Mouse (Mus musculus): ENCODE results near the gene Dlg2.

The Dlg2 gene

GRCm38 (mm10) chr7:92275353-92275752 is 1798.9 kb downstream of the Dlg2 start:
- no peak for DNase-seq (ENCODE audit: low read depth, low spot score)

- no peak for DNase-seq (ENCODE audit: low read depth, low spot score)
Observed at GRCm38 (mm10) chr7:92277629-92278028, 1801.2 kb downstream of the Dlg2 start.

- no peak for DNase-seq (ENCODE audit: low read depth, low spot score)
Observed at GRCm38 (mm10) chr7:92280925-92281324, 1804.5 kb downstream of the Dlg2 start.

GRCm38 (mm10) chr7:92287058-92287457 is 1810.6 kb downstream of the Dlg2 start:
- no peak for DNase-seq (ENCODE audit: low read depth, low spot score)

GRCm38 (mm10) chr7:92288814-92289213 is 1812.3 kb downstream of the Dlg2 start:
- DNase-seq (ENCODE audit: low read depth, low spot score), result no peak

GRCm38 (mm10) chr7:92292918-92293518 is 1816.5 kb downstream of the Dlg2 start:
- no peak for DNase-seq (ENCODE audit: low read depth, low spot score)

- no peak for DNase-seq (ENCODE audit: low read depth, low spot score)
Observed at GRCm38 (mm10) chr7:92301046-92301445, 1824.6 kb downstream of the Dlg2 start.

GRCm38 (mm10) chr7:92307634-92308033 is 1831.2 kb downstream of the Dlg2 start:
- no peak for DNase-seq (ENCODE audit: low read depth, low spot score)

GRCm38 (mm10) chr7:92308168-92308567 is 1831.7 kb downstream of the Dlg2 start:
- DNase-seq (ENCODE audit: low read depth, low spot score), result no peak

- no peak for DNase-seq (ENCODE audit: low read depth, low spot score)
Observed at GRCm38 (mm10) chr7:92316389-92316788, 1839.9 kb downstream of the Dlg2 start.

- DNase-seq (ENCODE audit: low read depth, low spot score), result no peak
Observed at GRCm38 (mm10) chr7:92319469-92319868, 1843.0 kb downstream of the Dlg2 start.

- DNase-seq (ENCODE audit: low read depth, low spot score), result no peak
Observed at GRCm38 (mm10) chr7:92320181-92320580, 1843.7 kb downstream of the Dlg2 start.

GRCm38 (mm10) chr7:92321786-92322185 is 1845.3 kb downstream of the Dlg2 start:
- no peak for DNase-seq (ENCODE audit: low read depth, low spot score)

- no peak for DNase-seq (ENCODE audit: low read depth, low spot score)
Observed at GRCm38 (mm10) chr7:92322342-92323069, 1846.0 kb downstream of the Dlg2 start.

GRCm38 (mm10) chr7:92323710-92324109 is 1847.2 kb downstream of the Dlg2 start:
- no peak for DNase-seq (ENCODE audit: low read depth, low spot score)

- no peak for DNase-seq (ENCODE audit: low read depth, low spot score)
Observed at GRCm38 (mm10) chr7:92327343-92327896, 1850.9 kb downstream of the Dlg2 start.

- no peak for DNase-seq (ENCODE audit: low read depth, low spot score)
Observed at GRCm38 (mm10) chr7:92333220-92333898, 1856.9 kb downstream of the Dlg2 start.

GRCm38 (mm10) chr7:92356542-92356941 is 1880.1 kb downstream of the Dlg2 start:
- no peak for DNase-seq (ENCODE audit: low read depth, low spot score)

GRCm38 (mm10) chr7:92363386-92363785 is 1886.9 kb downstream of the Dlg2 start:
- DNase-seq (ENCODE audit: low read depth, low spot score), result no peak

GRCm38 (mm10) chr7:92363800-92364199 is 1887.3 kb downstream of the Dlg2 start:
- no peak for DNase-seq (ENCODE audit: low read depth, low spot score)

GRCm38 (mm10) chr7:92367111-92367510 is 1890.6 kb downstream of the Dlg2 start:
- DNase-seq (ENCODE audit: low read depth, low spot score), result no peak

GRCm38 (mm10) chr7:92370521-92370920 is 1894.0 kb downstream of the Dlg2 start:
- no peak for DNase-seq (ENCODE audit: low read depth, low spot score)
